Mouse (Mus musculus) heart, postnatal 0 days (tissue): ENCODE results near the gene Sgta. TPM values are rescaled to one million over a fixed set of nuclear protein-coding genes. Genes with fewer than 3 reads are reported as not detected.
"Not testable (repeated sequence)": the region's sequence is repeated elsewhere in the genome, so short reads cannot be mapped to it uniquely, and the experiment has no call there.

ENCODE experiments used
- ATAC-seq: fragments of 200-750 bp; cut with Nextera tagmentation; 2 replicates; pipeline ENCODE4 v1.8.0; 2017; ENCODE audit warnings: low read depth, moderate number of reproducible peaks, moderate library complexity; ENCODE audit not compliant: insufficient read depth
- DNase-seq: peaks from one replicate; pipeline ENCODE4 v3.0.0-alpha.2; 2016; ENCODE audit warnings: low spot score
- H3K27ac ChIP-seq: fragments of 300-500 bp; sonication (generic); 2 replicates; pipeline ENCODE4 v1.5.1; 2014; ENCODE audit warnings: low read depth, mild to moderate bottlenecking
- H3K27me3 ChIP-seq: fragments of 300-500 bp; sonication (generic); 2 replicates; pipeline ENCODE4 v1.6.1; 2014; ENCODE audit warnings: low read length, mixed read lengths; ENCODE audit not compliant: control insufficient read depth, insufficient read depth
- H3K36me3 ChIP-seq: fragments of 300-500 bp; sonication (generic); replicated peaks from 2 replicates; pipeline ENCODE4 v1.6.1; 2014; ENCODE audit warnings: low read length, mixed read lengths; ENCODE audit not compliant: control insufficient read depth, insufficient read depth
- H3K4me1 ChIP-seq: fragments of 300-500 bp; sonication (generic); 2 replicates; pipeline ENCODE4 v1.6.1; 2014; ENCODE audit warnings: antibody characterized with exemption; ENCODE audit not compliant: control insufficient read depth, insufficient read depth
- H3K4me2 ChIP-seq: fragments of 300-500 bp; sonication (generic); 2 replicates; pipeline ENCODE4 v1.6.1; 2014; ENCODE audit warnings: low read depth, mild to moderate bottlenecking, low read length, moderate library complexity
- H3K4me3 ChIP-seq: fragments of 300-500 bp; sonication (generic); 2 replicates; pipeline ENCODE4 v1.5.1; 2014; ENCODE audit warnings: low read depth, low read length
- H3K9ac ChIP-seq: fragments of 300-500 bp; sonication (generic); replicated peaks from 2 replicates; pipeline ENCODE4 v1.6.1; 2014; ENCODE audit warnings: low read depth, low read length, mixed read lengths
- H3K9me3 ChIP-seq: fragments of 300-500 bp; sonication (generic); replicated peaks from 2 replicates; pipeline ENCODE4 v1.6.1; 2016; ENCODE audit warnings: low read length; ENCODE audit not compliant: control insufficient read depth
- CTCF ChIP-seq: IDR thresholded peaks from 2 replicates; pipeline ENCODE4 v1.5.1; 2016; ENCODE audit warnings: antibody characterized with exemption, control low read depth, low read depth
- EP300 ChIP-seq: IDR thresholded peaks from 2 replicates; pipeline ENCODE4 v1.6.1; 2016; ENCODE audit warnings: antibody characterized with exemption, low read depth
- WGBS: fragments of 180-500 bp; shearing (Covaris S2); extraction: QIAGEN DNeasy Blood & Tissue Kit; methylation state at CpG from one replicate; pipeline ENCODE4 v1.1.7; 2014; 5-methylcytosine and 5-hydroxymethylcytosine counted together
- polyA plus RNA-seq: library from polyadenylated mRNA; unstranded; fragments of >200 nt; fragmentation: Nextera tagmentation; extraction: Ambion mirVana; gene quantifications from 2 replicates; pipeline ENCODE4 v1.2.1, GENCODE M21; 2015
- total RNA-seq: library from RNA; depleted of rRNA; stranded (reverse); fragments of >200 nt; gene quantifications from 2 replicates; pipeline ENCODE4 v1.2.3, GENCODE M21; 2014; ENCODE audit warnings: low replicate concordance

Gene Sgta
- total and polyA plus RNA-seq, 2 experiments from 2014 or later, result 98.1 to 134 TPM

DNA sequence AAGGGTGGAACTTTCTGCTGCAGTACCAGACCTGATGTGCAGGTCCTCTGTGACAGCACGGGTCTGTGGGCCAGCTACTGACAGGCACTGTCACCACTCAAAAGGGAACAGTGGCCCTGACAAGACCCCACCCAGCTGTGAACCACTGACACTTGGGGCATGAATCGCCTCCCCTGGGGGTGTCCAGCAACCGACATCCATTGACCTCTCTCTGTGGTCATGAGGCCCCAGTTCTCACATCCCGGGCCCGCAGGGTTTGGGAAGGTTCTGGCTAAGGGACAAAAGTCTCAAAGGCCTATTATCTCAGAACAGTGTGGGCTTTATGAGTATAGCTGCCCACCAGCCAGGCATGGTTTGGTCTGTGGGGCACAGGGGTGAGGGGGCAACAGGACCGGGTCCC, 4.8 kb downstream of the Sgta start:
- Histone ChIP-seq H3K9me3 (no peaks in the 10 kb centered on the region), H3K4me3 (no peak overlapping the region), H3K27ac (no peak overlapping the region), H3K4me1 (peaks cover 16% of the 10 kb centered on the region), H3K27me3 (no peaks in the 10 kb centered on the region), H3K9ac (no peak overlapping the region), H3K36me3 (peaks cover 20% of the 10 kb centered on the region), H3K4me2 (no peak overlapping the region)
- ATAC-seq (no peak), DNase-seq (no peak)
- TF ChIP-seq EP300, result no peak
- TF ChIP-seq CTCF, result no peak
- WGBS, result 81% methylated on average over 6 of the region's 6 CpGs

DNA sequence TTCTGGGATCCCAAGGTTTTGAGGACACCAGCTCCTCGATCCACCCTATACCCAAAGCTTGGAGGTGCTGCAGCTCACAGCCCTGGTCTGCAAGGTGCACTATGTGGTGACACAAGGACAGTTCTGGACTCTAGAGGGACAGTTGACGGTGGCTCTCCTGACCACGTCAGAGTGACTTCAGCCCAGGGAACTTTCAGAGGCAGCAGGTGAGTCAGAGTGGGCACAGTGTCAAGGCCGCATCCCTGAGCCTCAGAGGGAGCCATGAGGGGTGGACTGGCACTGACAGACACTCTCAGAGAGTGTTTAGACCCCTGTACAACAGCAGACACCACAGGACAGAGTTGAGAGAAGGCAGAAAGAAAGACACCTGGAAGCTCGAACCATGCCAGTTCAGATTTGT, 7.4 kb downstream of the Sgta start:
- DNase-seq, result no peak
- H3K9me3 ChIP-seq, result no peaks in the 10 kb centered on the region
- peaks cover 45% of the 10 kb centered on the region for H3K36me3 ChIP-seq
- no peak overlapping the region for H3K27ac ChIP-seq
- H3K27me3 ChIP-seq, result no peaks in the 10 kb centered on the region
- TF ChIP-seq CTCF (no peak), EP300 (no peak)
- no peak overlapping the region for H3K4me2 ChIP-seq
- peaks cover 6% of the 10 kb centered on the region for H3K4me1 ChIP-seq
- WGBS, result 83% methylated on average over 5 of the region's 5 CpGs
- ATAC-seq, result no peak
- no peak overlapping the region for H3K4me3 ChIP-seq
- H3K9ac ChIP-seq, result no peak overlapping the region

DNA sequence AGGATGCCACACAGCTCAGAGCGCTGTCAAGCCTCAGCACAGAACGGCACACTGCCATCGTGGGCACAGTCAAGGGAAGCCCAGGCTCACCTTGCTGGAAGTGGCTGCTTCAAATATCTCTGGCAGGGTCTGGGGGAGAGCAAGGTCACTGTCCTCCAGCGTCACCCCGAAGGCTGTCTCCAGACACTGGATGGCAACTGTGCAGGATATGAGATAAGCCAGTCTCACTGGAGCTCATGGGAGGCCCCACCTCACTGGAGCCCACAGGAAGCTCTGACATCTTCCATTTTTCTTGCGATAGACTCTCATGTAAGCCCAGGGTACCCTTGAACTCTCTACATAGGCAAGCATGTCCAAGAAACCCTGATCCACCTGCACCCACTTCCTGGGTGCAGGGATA, 8.8 kb downstream of the Sgta start:
- H3K27me3 ChIP-seq, result no peaks in the 10 kb centered on the region
- no peak overlapping the region for H3K9ac ChIP-seq
- ATAC-seq (no peak), DNase-seq (no peak)
- 79% methylated on average over 6 of the region's 6 CpGs for WGBS
- no peaks in the 10 kb centered on the region for H3K9me3 ChIP-seq
- H3K4me3 ChIP-seq, result no peak overlapping the region
- no peak overlapping the region for H3K27ac ChIP-seq
- no peak overlapping the region for H3K4me2 ChIP-seq
- no peak for TF ChIP-seq CTCF
- TF ChIP-seq EP300, result no peak
- peaks cover 60% of the 10 kb centered on the region for H3K36me3 ChIP-seq
- no peaks in the 10 kb centered on the region for H3K4me1 ChIP-seq

DNA sequence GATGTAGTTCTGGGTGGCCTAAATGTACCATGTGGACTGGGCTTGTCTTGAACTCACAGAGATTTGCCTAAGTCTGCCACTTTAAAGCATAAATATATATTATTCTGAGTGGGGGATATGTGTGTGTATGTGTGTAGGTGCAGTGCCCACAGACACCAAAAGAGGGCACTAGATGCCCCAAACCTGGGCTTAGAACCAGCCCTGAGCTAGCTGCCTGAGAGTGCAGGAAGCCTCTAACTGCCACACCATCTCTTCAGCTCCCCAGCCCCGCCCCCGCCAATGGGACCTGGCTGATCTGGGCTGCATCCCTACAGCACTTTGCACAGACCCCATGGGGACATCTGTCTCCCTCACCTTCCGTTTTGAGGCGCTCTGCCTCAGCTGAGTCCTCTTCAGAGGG, 9.3 kb downstream of the Sgta start:
- Histone ChIP-seq H3K27me3 (no peaks in the 10 kb centered on the region), H3K9me3 (no peaks in the 10 kb centered on the region), H3K36me3 (peaks cover 65% of the 10 kb centered on the region), H3K27ac (no peak overlapping the region), H3K4me2 (no peak overlapping the region), H3K9ac (no peak overlapping the region), H3K4me3 (no peak overlapping the region), H3K4me1 (no peaks in the 10 kb centered on the region)
- ATAC-seq (no peak), DNase-seq (no peak)
- 94% methylated on average over 4 of the region's 4 CpGs for WGBS
- no peak for TF ChIP-seq EP300
- TF ChIP-seq CTCF, result 0 out of 2 replicates have a peak, but pooled peaks have one; percentile 4

DNA sequence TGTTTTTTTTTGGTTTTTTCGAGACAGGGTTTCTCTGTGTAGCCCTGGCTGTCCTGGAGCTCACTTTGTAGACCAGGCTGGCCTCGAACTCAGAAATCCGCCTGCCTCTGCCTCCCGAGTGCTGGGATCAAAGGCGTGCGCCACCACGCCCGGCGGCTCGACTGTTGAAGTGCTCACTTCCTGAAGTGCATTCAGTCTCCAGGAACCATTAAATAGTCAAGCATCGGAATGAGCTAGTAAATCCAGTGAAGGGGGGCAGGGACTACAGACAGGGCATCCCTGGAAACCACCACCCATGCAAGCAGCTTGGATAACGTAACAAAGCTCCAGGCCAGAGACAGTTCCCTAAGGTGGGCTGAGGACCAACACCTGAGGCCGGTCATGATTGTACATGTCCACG, 14.7 kb downstream of the Sgta start:
- not testable (repeated sequence) for H3K9me3 ChIP-seq, H3K27me3 ChIP-seq, DNase-seq, H3K27ac ChIP-seq, H3K4me2 ChIP-seq, ATAC-seq, H3K9ac ChIP-seq, H3K4me3 ChIP-seq, H3K4me1 ChIP-seq
- H3K36me3 ChIP-seq, result peaks cover 71% of the 10 kb centered on the region
- WGBS, result 88% methylated on average over 14 of the region's 14 CpGs

- H3K4me1 ChIP-seq, result no peaks in the 10 kb centered on the region
- H3K4me2 ChIP-seq, result no peak overlapping the region
- peak; percentile 55 for DNase-seq
- H3K4me3 ChIP-seq, result no peak overlapping the region
- H3K9me3 ChIP-seq, result no peaks in the 10 kb centered on the region
- no peak overlapping the region for H3K9ac ChIP-seq
- no peak for ATAC-seq
- no peaks in the 10 kb centered on the region for H3K27me3 ChIP-seq
- peaks cover 35% of the 10 kb centered on the region for H3K36me3 ChIP-seq
- 33% methylated on average over 13 of the region's 13 CpGs for WGBS
- no peak overlapping the region for H3K27ac ChIP-seq
- TF ChIP-seq EP300 (no peak), CTCF (peak; percentile 86)
Observed at GRCm38 (mm10) chr10:81041458-81042175, 18.4 kb downstream of the Sgta start.
